Mouse (Mus musculus) lung, postnatal 0 days (tissue): ENCODE results near the gene Ccl25.

Experiments used
- CTCF ChIP-seq: IDR thresholded peaks from 2 replicates; pipeline ENCODE4 v1.5.1; 2016; ENCODE audit warnings: antibody characterized with exemption, mild to moderate bottlenecking
- EP300 ChIP-seq: IDR thresholded peaks from 2 replicates; pipeline ENCODE4 v1.6.1; 2016; ENCODE audit warnings: antibody characterized with exemption, mild to moderate bottlenecking, control low read depth

DNA sequence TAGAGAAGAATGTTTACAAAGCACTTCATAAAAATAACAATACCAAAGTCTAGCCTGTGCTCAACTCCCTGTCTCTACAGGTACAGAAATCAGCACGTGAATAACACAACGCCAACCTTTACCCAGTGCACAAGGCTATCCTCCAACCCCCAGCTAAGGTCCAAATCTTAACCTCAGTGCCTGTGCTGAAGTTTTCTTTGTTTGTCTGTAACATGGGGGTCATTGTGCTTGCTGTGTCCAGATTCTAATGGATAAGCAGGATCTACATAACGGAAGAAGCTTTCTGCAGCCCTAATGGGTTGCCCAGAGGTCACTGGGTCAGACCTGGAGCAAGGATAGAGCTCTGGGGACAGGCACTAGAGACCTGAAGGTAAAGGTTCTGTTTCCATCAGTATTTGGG lies 41.2 kb downstream of the Ccl25 start:
- no peak for TF ChIP-seq CTCF
- TF ChIP-seq EP300, result no peak
